20 mouse cellular contexts compared by ENCODE assay signal in genomic region chr10:9173509-9173908, GRCm38 (mm10).
A peak's percentile ranks its signal among the peaks of the same experiment; 100 is the strongest.
DNase-seq lines count a peak whose midpoint lies in the region; ATAC-seq lines count a peak whose summit lies in the region.
"Had no signal": no experiment of that assay in that cellular context is flagged by ENCODE, and none has a peak within 500 bp of the region (broad histone marks: within the 10 kb centered on the region; RNA-seq: fewer than 3 reads in every experiment).

No protein-coding gene starts in this region.

- no peak overlapping the region for H3K4me3 ChIP-seq in midbrain, embryonic 11.5 days (ENCODE audit: low read depth, low read length)
- H3K4me3 ChIP-seq in midbrain, embryonic 15.5 days, result no peak overlapping the region

- no peaks in the 10 kb centered on the region for H3K9me3 ChIP-seq in midbrain, embryonic 11.5 days (ENCODE audit: control insufficient read depth, low read length)
- no peaks in the 10 kb centered on the region for H3K9me3 ChIP-seq in midbrain, embryonic 15.5 days

- H3K9ac ChIP-seq in midbrain, embryonic 11.5 days (ENCODE audit: low read length), result no peak overlapping the region
- H3K9ac ChIP-seq in midbrain, embryonic 15.5 days, result no peak overlapping the region

- H3K27ac ChIP-seq in midbrain, embryonic 11.5 days (ENCODE audit: low read depth, low read length), result no peak overlapping the region
- H3K27ac ChIP-seq in midbrain, embryonic 15.5 days, result no peak overlapping the region

- DNase-seq in midbrain, embryonic 11.5 days (ENCODE audit: low spot score, missing footprints), result peak; percentile 51
- peak; percentile 73 for DNase-seq in Muller cell, postnatal 12 days (ENCODE audit: inconsistent ontology term)
- no peak for DNase-seq in gastrocnemius, postnatal 10 days
- DNase-seq: adrenal gland, adult 2 months; adrenal gland, adult 8-10 months; adrenal gland, postnatal 10 days; adrenal gland, postnatal 14 days; adrenal gland, postnatal 25 days; adrenal gland, postnatal 36 days; B cell, adult 2 months; cerebellum, adult 11 months; cerebellum, adult 11-12 months; cerebellum, adult 18-20 months; cerebellum, adult 2 months had no signal

- H3K4me2 ChIP-seq in midbrain, embryonic 11.5 days, result no peak overlapping the region
- no peak overlapping the region for H3K4me2 ChIP-seq in midbrain, embryonic 15.5 days

- ATAC-seq in midbrain, embryonic 11.5 days (ENCODE audit: low FRiP score), result no peak
- ATAC-seq in midbrain, embryonic 15.5 days (replicated peaks), result no peak
- ATAC-seq: activated CD4-positive, CD25-positive, alpha-beta regulatory T cell, adult 4 months; CD4-positive, CD25-positive, alpha-beta regulatory T cell, adult 4 months; Patski had no signal

- WGBS in midbrain, embryonic 11.5 days, result 89% methylated on average over 2 of the region's 2 CpGs
- 86% methylated on average over 2 of the region's 2 CpGs for WGBS in midbrain, embryonic 15.5 days

- H3K27me3 ChIP-seq in midbrain, embryonic 11.5 days (ENCODE audit: control insufficient read depth, insufficient read depth, low read length), result no peaks in the 10 kb centered on the region
- H3K27me3 ChIP-seq in midbrain, embryonic 15.5 days (replicated peaks), result no peaks in the 10 kb centered on the region
- H3K27me3 ChIP-seq: CH12.LX had no signal

- H3K4me1 ChIP-seq in midbrain, embryonic 11.5 days (ENCODE audit: control insufficient read depth, insufficient read depth, low read length), result no peaks in the 10 kb centered on the region
- peaks cover 6% of the 10 kb centered on the region; the same call in 1 of the 2 replicates for H3K4me1 ChIP-seq in midbrain, embryonic 15.5 days

- no peaks in the 10 kb centered on the region for H3K36me3 ChIP-seq in midbrain, embryonic 11.5 days (ENCODE audit: control insufficient read depth, insufficient read depth, low read length)
- H3K36me3 ChIP-seq in midbrain, embryonic 15.5 days (replicated peaks), result no peaks in the 10 kb centered on the region
- H3K36me3 ChIP-seq: G1E had no signal
